Mouse (Mus musculus): ENCODE measurements around the gene Xpot.

GRCm38 (mm10) chr10:121571511-121572147, 54.5 kb downstream of the Xpot start:
- no peak for TF ChIP-seq MAFK (IDR thresholded peaks at IDR 0.05; ENCODE audit: insufficient read depth, low read depth, low read length)
- no peak for TF ChIP-seq ZC3H11A (IDR thresholded peaks at IDR 0.05; ENCODE audit: borderline replicate concordance, low read depth, low read length)
- no peak for TF ChIP-seq ZNF384 (IDR thresholded peaks at IDR 0.05; ENCODE audit: low read depth, low read length)
- TF ChIP-seq CHD2 (IDR thresholded peaks at IDR 0.05; ENCODE audit: low read depth, low read length), result no peak
- no peak for TF ChIP-seq HCFC1 (IDR thresholded peaks at IDR 0.05; ENCODE audit: borderline replicate concordance, insufficient read depth, low read length)
